Mouse (Mus musculus): ENCODE results near the gene Hist1h2bb. TPM values are rescaled to one million over a fixed set of nuclear protein-coding genes. Genes with fewer than 3 reads are reported as not detected.
"Not testable (repeated sequence)": the region's sequence is repeated elsewhere in the genome, so short reads cannot be mapped to it uniquely, and the experiment has no call there.

Gene Hist1h2bb
- polyA plus RNA-seq, 1 experiment from 2014 or later: 3.7 TPM

GRCm38 (mm10) chr13:23757211-23757773, 10.8 kb downstream of the Hist1h2bb start:
- H3K4me3 ChIP-seq: peak overlapping the region; percentile 52
- H3K9me3 ChIP-seq (replicated peaks): no peaks in the 10 kb centered on the region
- H3K4me1 ChIP-seq: peaks cover 12% of the 10 kb centered on the region
- 2% methylated on average over 22 of the region's 23 CpGs for WGBS
- H3K27me3 ChIP-seq (ENCODE audit: low read depth, poor library complexity, severe bottlenecking): no peaks in the 10 kb centered on the region
- DNase-seq (ENCODE audit: low spot score): peak; percentile 68
- no peaks in the 10 kb centered on the region for H3K36me3 ChIP-seq
- peak overlapping the region; percentile 92 for H3K27ac ChIP-seq

- no peaks in the 10 kb centered on the region for H3K9me3 ChIP-seq (replicated peaks)
- H3K27me3 ChIP-seq (ENCODE audit: low read depth, poor library complexity, severe bottlenecking): no peaks in the 10 kb centered on the region
- H3K4me1 ChIP-seq: peaks cover 15% of the 10 kb centered on the region
- H3K4me3 ChIP-seq: peak overlapping the region; percentile 52
- H3K27ac ChIP-seq: peak overlapping the region; percentile 92
- no peak for DNase-seq (ENCODE audit: low spot score)
- WGBS: 56% methylated on average over 3 of the region's 3 CpGs
- no peaks in the 10 kb centered on the region for H3K36me3 ChIP-seq
These were observed 11.4 kb downstream of the Hist1h2bb start for GRCm38 (mm10) chr13:23757921-23758320.

GRCm38 (mm10) chr13:23759251-23759771, 12.8 kb downstream of the Hist1h2bb start:
- H3K4me3 ChIP-seq: no peak overlapping the region
- no peaks in the 10 kb centered on the region for H3K27me3 ChIP-seq (ENCODE audit: low read depth, poor library complexity, severe bottlenecking)
- DNase-seq (ENCODE audit: low spot score): peak; percentile 26
- 73% methylated on average over 3 of the region's 3 CpGs for WGBS
- no peaks in the 10 kb centered on the region for H3K36me3 ChIP-seq
- H3K9me3 ChIP-seq (replicated peaks): no peaks in the 10 kb centered on the region
- peaks cover 27% of the 10 kb centered on the region for H3K4me1 ChIP-seq
- H3K27ac ChIP-seq: peak overlapping the region; percentile 92

GRCm38 (mm10) chr13:23759916-23760239, 13.3 kb downstream of the Hist1h2bb start:
- peak overlapping the region; percentile 92 for H3K27ac ChIP-seq
- peak; percentile 56 for DNase-seq (ENCODE audit: low spot score)
- H3K9me3 ChIP-seq (replicated peaks): no peaks in the 10 kb centered on the region
- no peaks in the 10 kb centered on the region for H3K27me3 ChIP-seq (ENCODE audit: low read depth, poor library complexity, severe bottlenecking)
- WGBS: 74% methylated on average over 1 of the region's 1 CpGs
- peaks cover 33% of the 10 kb centered on the region for H3K4me1 ChIP-seq
- H3K4me3 ChIP-seq: peak overlapping the region; percentile 59
- no peaks in the 10 kb centered on the region for H3K36me3 ChIP-seq

GRCm38 (mm10) chr13:23760240-23760971, 13.9 kb downstream of the Hist1h2bb start:
- 2% methylated on average over 26 of the region's 27 CpGs for WGBS
- H3K36me3 ChIP-seq: no peaks in the 10 kb centered on the region
- no peak for DNase-seq (ENCODE audit: low spot score)
- no peaks in the 10 kb centered on the region for H3K27me3 ChIP-seq (ENCODE audit: low read depth, poor library complexity, severe bottlenecking)
- peaks cover 35% of the 10 kb centered on the region for H3K4me1 ChIP-seq
- H3K4me3 ChIP-seq: peak overlapping the region; percentile 59
- no peaks in the 10 kb centered on the region for H3K9me3 ChIP-seq (replicated peaks)
- peak overlapping the region; percentile 92 for H3K27ac ChIP-seq

- no peaks in the 10 kb centered on the region for H3K9me3 ChIP-seq (replicated peaks)
- under 1% methylated on average over 61 of the region's 72 CpGs for WGBS
- peak; percentile 100 for DNase-seq (ENCODE audit: low spot score)
- peak within 1 kb of the TSS; percentile 92 for H3K27ac ChIP-seq
- peaks cover 35% of the 10 kb centered on the region for H3K4me1 ChIP-seq
- H3K36me3 ChIP-seq: no peaks in the 10 kb centered on the region
- H3K27me3 ChIP-seq (ENCODE audit: low read depth, poor library complexity, severe bottlenecking): no peaks in the 10 kb centered on the region
- peak within 1 kb of the TSS; percentile 59 for H3K4me3 ChIP-seq
These were observed 14.7 kb downstream of the Hist1h2bb start, which contains the start of gene Hist1h4a for GRCm38 (mm10) chr13:23760972-23761864. Gene Hist1h4a (minus strand): TSS chr13:23761230.

- H3K4me1 ChIP-seq: peaks cover 35% of the 10 kb centered on the region
- not testable (repeated sequence) for H3K36me3 ChIP-seq; H3K27me3 ChIP-seq (ENCODE audit: low read depth, poor library complexity, severe bottlenecking); H3K9me3 ChIP-seq (replicated peaks)
- WGBS: under 1% methylated on average over 34 of the region's 52 CpGs
- peak within 1 kb of the TSS; percentile 92 for H3K27ac ChIP-seq
- peak; percentile 68 for DNase-seq (ENCODE audit: low spot score)
- peak within 1 kb of the TSS; percentile 59 for H3K4me3 ChIP-seq
These were observed 15.6 kb downstream of the Hist1h2bb start, which contains the start of gene Hist1h3a for GRCm38 (mm10) chr13:23761871-23762821. Gene Hist1h3a (minus strand): TSS chr13:23762386.

GRCm38 (mm10) chr13:23763242-23763585, 16.7 kb downstream of the Hist1h2bb start:
- Histone ChIP-seq H3K9me3 (replicated peaks) (no peaks in the 10 kb centered on the region), H3K4me3 (peak overlapping the region; percentile 59), H3K36me3 (no peaks in the 10 kb centered on the region), H3K4me1 (peaks cover 31% of the 10 kb centered on the region), H3K27me3 (ENCODE audit: low read depth, poor library complexity, severe bottlenecking) (no peaks in the 10 kb centered on the region), H3K27ac (peak overlapping the region; percentile 92)
- WGBS: 1% methylated on average over 10 of the region's 10 CpGs
- no peak for DNase-seq (ENCODE audit: low spot score)

- DNase-seq (ENCODE audit: low spot score): peak; percentile 91
- no peaks in the 10 kb centered on the region for H3K9me3 ChIP-seq (replicated peaks)
- H3K4me1 ChIP-seq: peaks cover 31% of the 10 kb centered on the region
- H3K27ac ChIP-seq: peak within 1 kb of the TSS; percentile 92
- H3K4me3 ChIP-seq: peak within 1 kb of the TSS; percentile 59
- WGBS: 4% methylated on average over 34 of the region's 34 CpGs
- no peaks in the 10 kb centered on the region for H3K36me3 ChIP-seq
- no peaks in the 10 kb centered on the region for H3K27me3 ChIP-seq (ENCODE audit: low read depth, poor library complexity, severe bottlenecking)
These were observed 17.2 kb downstream of the Hist1h2bb start, which contains the start of gene Hist1h1a for GRCm38 (mm10) chr13:23763586-23764323. Gene Hist1h1a (plus strand): TSS chr13:23763666.

GRCm38 (mm10) chr13:23764324-23765171, 18.0 kb downstream of the Hist1h2bb start:
- DNase-seq (ENCODE audit: low spot score): peak; percentile 67
- Histone ChIP-seq H3K27ac (peak overlapping the region; percentile 92), H3K4me1 (peaks cover 31% of the 10 kb centered on the region), H3K36me3 (no peaks in the 10 kb centered on the region), H3K4me3 (peak overlapping the region; percentile 59), H3K9me3 (replicated peaks) (no peaks in the 10 kb centered on the region), H3K27me3 (ENCODE audit: low read depth, poor library complexity, severe bottlenecking) (no peaks in the 10 kb centered on the region)
- WGBS: 38% methylated on average over 12 of the region's 12 CpGs

- no peak for DNase-seq (ENCODE audit: low spot score)
- H3K9me3 ChIP-seq (replicated peaks): no peaks in the 10 kb centered on the region
- peaks cover 28% of the 10 kb centered on the region for H3K4me1 ChIP-seq
- no peaks in the 10 kb centered on the region for H3K27me3 ChIP-seq (ENCODE audit: low read depth, poor library complexity, severe bottlenecking)
- H3K27ac ChIP-seq: 0 out of 2 replicates have a peak overlapping the region, but pooled peaks have one; percentile 92
- WGBS: 74% methylated on average over 1 of the region's 1 CpGs
- no peaks in the 10 kb centered on the region for H3K36me3 ChIP-seq
- peak overlapping the region; percentile 59 for H3K4me3 ChIP-seq
These were observed 18.6 kb downstream of the Hist1h2bb start for GRCm38 (mm10) chr13:23765172-23765513.
